Mouse (Mus musculus) midbrain, embryonic 15.5 days (tissue): ENCODE data around the gene Fkbp11. TPM values are rescaled to one million over a fixed set of nuclear protein-coding genes. Genes with fewer than 3 reads are reported as not detected.

Experiments used
- ATAC-seq: fragments of 200-750 bp; cut with Nextera tagmentation; replicated peaks from 2 replicates; pipeline ENCODE4 v1.8.0; 2017; ENCODE audit warnings: moderate TSS enrichment
- H3K27ac ChIP-seq: fragments of 300-500 bp; sonication (generic); 2 replicates; pipeline ENCODE4 v1.5.1; 2015; ENCODE audit warnings: mild to moderate bottlenecking, inconsistent platforms
- H3K27me3 ChIP-seq: fragments of 300-500 bp; sonication (generic); replicated peaks from 2 replicates; pipeline ENCODE4 v1.6.1; 2015; ENCODE audit warnings: inconsistent platforms
- H3K36me3 ChIP-seq: fragments of 300-500 bp; sonication (generic); replicated peaks from 2 replicates; pipeline ENCODE4 v1.6.1; 2015; ENCODE audit warnings: inconsistent platforms
- H3K4me1 ChIP-seq: fragments of 300-500 bp; sonication (generic); 2 replicates; pipeline ENCODE4 v1.6.1; 2015; ENCODE audit warnings: inconsistent platforms
- H3K4me2 ChIP-seq: fragments of 300-500 bp; sonication (generic); 2 replicates; pipeline ENCODE4 v1.6.1; 2015; ENCODE audit warnings: inconsistent platforms, mild to moderate bottlenecking, moderate library complexity
- H3K4me3 ChIP-seq: fragments of 300-500 bp; sonication (generic); 2 replicates; pipeline ENCODE4 v1.5.1; 2015; ENCODE audit warnings: mild to moderate bottlenecking, inconsistent platforms
- H3K9ac ChIP-seq: fragments of 300-500 bp; sonication (generic); 2 replicates; pipeline ENCODE4 v1.6.1; 2015; ENCODE audit warnings: mild to moderate bottlenecking, inconsistent platforms
- H3K9me3 ChIP-seq: fragments of 300-500 bp; sonication (generic); 2 replicates; pipeline ENCODE4 v1.6.1; 2016; ENCODE audit warnings: inconsistent platforms
- WGBS: fragments of 180-500 bp; shearing (Covaris S2); methylation state at CpG from one replicate; pipeline ENCODE4 v1.1.7; 2015; ENCODE audit warnings: mixed read lengths; 5-methylcytosine and 5-hydroxymethylcytosine counted together
- polyA plus RNA-seq: library from polyadenylated mRNA; unstranded; fragments of >200 nt; fragmentation: Nextera tagmentation; extraction: Ambion mirVana; gene quantifications from 2 replicates; pipeline ENCODE4 v1.2.1, GENCODE M21; 2015

Fkbp11 gene
- polyA plus RNA-seq, 1 experiment from 2014 or later = 3.8 TPM

- H3K9me3 ChIP-seq = no peaks in the 10 kb centered on the region
- ATAC-seq = no peak
- 89% methylated on average over 1 of the region's 1 CpGs for WGBS
- no peaks in the 10 kb centered on the region for H3K27me3 ChIP-seq
- no peak overlapping the region for H3K4me3 ChIP-seq
- no peak overlapping the region for H3K27ac ChIP-seq
- H3K9ac ChIP-seq = no peak overlapping the region
- no peaks in the 10 kb centered on the region for H3K4me1 ChIP-seq
- H3K4me2 ChIP-seq = no peak overlapping the region
- no peaks in the 10 kb centered on the region for H3K36me3 ChIP-seq
Measured at GRCm38 (mm10) chr15:98683746-98684145, 44.3 kb downstream of the Fkbp11 start.

GRCm38 (mm10) chr15:98683177-98683576 is 44.8 kb downstream of the Fkbp11 start:
- Histone ChIP-seq H3K4me1 (no peaks in the 10 kb centered on the region), H3K9me3 (no peaks in the 10 kb centered on the region), H3K4me3 (no peak overlapping the region), H3K36me3 (no peaks in the 10 kb centered on the region), H3K4me2 (no peak overlapping the region), H3K27ac (no peak overlapping the region), H3K27me3 (no peaks in the 10 kb centered on the region), H3K9ac (no peak overlapping the region)
- no peak for ATAC-seq
- WGBS = 78% methylated on average over 10 of the region's 10 CpGs

- Histone ChIP-seq H3K36me3 (no peaks in the 10 kb centered on the region), H3K4me3 (no peak overlapping the region), H3K27ac (no peak overlapping the region), H3K9ac (no peak overlapping the region), H3K9me3 (no peaks in the 10 kb centered on the region), H3K4me1 (peaks cover 10% of the 10 kb centered on the region), H3K4me2 (no peak overlapping the region), H3K27me3 (no peaks in the 10 kb centered on the region)
- no peak for ATAC-seq
- 88% methylated on average over 7 of the region's 7 CpGs for WGBS
Measured at GRCm38 (mm10) chr15:98681633-98682032, 46.4 kb downstream of the Fkbp11 start.

- H3K4me1 ChIP-seq = peaks cover 20% of the 10 kb centered on the region
- H3K27me3 ChIP-seq = no peaks in the 10 kb centered on the region
- no peak overlapping the region for H3K9ac ChIP-seq
- ATAC-seq = no peak
- H3K27ac ChIP-seq = no peak overlapping the region
- WGBS = 93% methylated on average over 8 of the region's 8 CpGs
- no peak overlapping the region for H3K4me3 ChIP-seq
- no peak overlapping the region for H3K4me2 ChIP-seq
- H3K36me3 ChIP-seq = no peaks in the 10 kb centered on the region
- no peaks in the 10 kb centered on the region for H3K9me3 ChIP-seq
Measured at GRCm38 (mm10) chr15:98680660-98681059, 47.3 kb downstream of the Fkbp11 start.

GRCm38 (mm10) chr15:98677977-98678376 is 50.0 kb downstream of the Fkbp11 start:
- H3K36me3 ChIP-seq = no peaks in the 10 kb centered on the region
- no peak overlapping the region for H3K9ac ChIP-seq
- H3K27me3 ChIP-seq = no peaks in the 10 kb centered on the region
- no peak for ATAC-seq
- peaks cover 41% of the 10 kb centered on the region for H3K4me1 ChIP-seq
- no peaks in the 10 kb centered on the region for H3K9me3 ChIP-seq
- H3K27ac ChIP-seq = no peak overlapping the region
- H3K4me2 ChIP-seq = peak overlapping the region; percentile 98; the same call in 1 of the 2 replicates
- 57% methylated on average over 7 of the region's 7 CpGs for WGBS
- no peak overlapping the region for H3K4me3 ChIP-seq

- Histone ChIP-seq H3K9me3 (no peaks in the 10 kb centered on the region), H3K4me3 (peak within 1 kb of the TSS; percentile 52), H3K4me2 (peak within 1 kb of the TSS; percentile 98), H3K27me3 (no peaks in the 10 kb centered on the region), H3K9ac (peak within 1 kb of the TSS; percentile 47), H3K27ac (0 out of 2 replicates have a peak within 1 kb of the TSS, but pooled peaks have one; percentile 2), H3K4me1 (peaks cover 41% of the 10 kb centered on the region), H3K36me3 (no peaks in the 10 kb centered on the region)
- 0% methylated on average over 37 of the region's 37 CpGs for WGBS
- peak; percentile 95 for ATAC-seq
Measured at GRCm38 (mm10) chr15:98676940-98677728, 50.9 kb downstream of the Fkbp11 start, which contains the start of gene Rnd1. TSS of gene Rnd1 (minus strand) at chr15:98677461.

GRCm38 (mm10) chr15:98676471-98676870 is 51.5 kb downstream of the Fkbp11 start:
- ATAC-seq = 0 out of 2 replicates have a peak, but pooled peaks have one; percentile 16
- no peak overlapping the region for H3K27ac ChIP-seq

GRCm38 (mm10) chr15:98675634-98676250 is 52.3 kb downstream of the Fkbp11 start:
- H3K27ac ChIP-seq = peak overlapping the region; percentile 71
- ATAC-seq = no peak

More at GRCm38 (mm10) chr15:98676471-98676870, 51.5 kb downstream of the Fkbp11 start:
- Histone ChIP-seq H3K4me3 (peak overlapping the region; percentile 52), H3K27me3 (no peaks in the 10 kb centered on the region), H3K4me2 (peak overlapping the region; percentile 98), H3K36me3 (no peaks in the 10 kb centered on the region), H3K4me1 (peaks cover 41% of the 10 kb centered on the region), H3K9me3 (no peaks in the 10 kb centered on the region), H3K9ac (peak overlapping the region; percentile 47)
- WGBS = 3% methylated on average over 9 of the region's 9 CpGs

GRCm38 (mm10) chr15:98674994-98675545 is 52.9 kb downstream of the Fkbp11 start:
- 15% methylated on average over 11 of the region's 11 CpGs for WGBS
- Histone ChIP-seq H3K9ac (peak overlapping the region; percentile 42), H3K27me3 (no peaks in the 10 kb centered on the region), H3K4me3 (peak overlapping the region; percentile 52), H3K36me3 (no peaks in the 10 kb centered on the region), H3K27ac (peak overlapping the region; percentile 71), H3K4me2 (peak overlapping the region; percentile 98), H3K9me3 (no peaks in the 10 kb centered on the region), H3K4me1 (peaks cover 41% of the 10 kb centered on the region)
- ATAC-seq = peak; percentile 7; the same call in 1 of the 2 replicates

More at GRCm38 (mm10) chr15:98675634-98676250, 52.3 kb downstream of the Fkbp11 start:
- Histone ChIP-seq H3K9me3 (no peaks in the 10 kb centered on the region), H3K9ac (peak overlapping the region; percentile 42), H3K4me2 (peak overlapping the region; percentile 98), H3K4me1 (peaks cover 41% of the 10 kb centered on the region), H3K36me3 (no peaks in the 10 kb centered on the region), H3K27me3 (no peaks in the 10 kb centered on the region), H3K4me3 (peak overlapping the region; percentile 52)
- 4% methylated on average over 14 of the region's 14 CpGs for WGBS

Other genes with a start within 250 kb of the Fkbp11 start
- gene Lalba, start 245.5 kb downstream of the Fkbp11 start, polyA plus RNA-seq = not detected in 2 replicates
- gene Olfr279, start 235.8 kb downstream of the Fkbp11 start, polyA plus RNA-seq = not detected in 2 replicates
- gene Kansl2, start 193.9 kb downstream of the Fkbp11 start, polyA plus RNA-seq = 124 and 128 TPM in 2 replicates
- gene Ccnt1, start 157.3 kb downstream of the Fkbp11 start, polyA plus RNA-seq = 71.7 and 72.6 TPM in 2 replicates
- 0.44 and 0.46 TPM in 2 replicates for gene 4930415O20Rik, start 157.2 kb downstream of the Fkbp11 start, polyA plus RNA-seq
- gene Adcy6, start 118.1 kb downstream of the Fkbp11 start, polyA plus RNA-seq = 14.0 and 15.2 TPM in 2 replicates
- gene Cacnb3, start 97.4 kb downstream of the Fkbp11 start, polyA plus RNA-seq = 199 and 201 TPM in 2 replicates
- gene Ddx23, start 65.3 kb downstream of the Fkbp11 start, polyA plus RNA-seq = 22.0 and 26.4 TPM in 2 replicates
- gene Rnd1, start 50.7 kb downstream of the Fkbp11 start, polyA plus RNA-seq = 13.2 and 13.9 TPM in 2 replicates
- gene Ccdc65, start 20.0 kb downstream of the Fkbp11 start, polyA plus RNA-seq = 6.8 and 8.5 TPM in 2 replicates
- 103 and 106 TPM in 2 replicates for gene Arf3, start 35.0 kb upstream of the Fkbp11 start, polyA plus RNA-seq
- gene Wnt10b, start 50.0 kb upstream of the Fkbp11 start, polyA plus RNA-seq = 0.17 TPM in 1 of 2 replicates, not detected in the other
- 2.0 and 2.9 TPM in 2 replicates for gene Wnt1, start 61.7 kb upstream of the Fkbp11 start, polyA plus RNA-seq
- 0.52 and 0.81 TPM in 2 replicates for gene Ddn, start 81.3 kb upstream of the Fkbp11 start, polyA plus RNA-seq
- 72.7 and 84.7 TPM in 2 replicates for gene Prkag1, start 103.3 kb upstream of the Fkbp11 start, polyA plus RNA-seq
- 11.9 and 13.5 TPM in 2 replicates for gene Kmt2d, start 143.0 kb upstream of the Fkbp11 start, polyA plus RNA-seq
- gene Rhebl1, start 166.3 kb upstream of the Fkbp11 start, polyA plus RNA-seq = 35.5 and 35.9 TPM in 2 replicates
- 0.35 and 0.73 TPM in 2 replicates for gene Dhh, start 170.3 kb upstream of the Fkbp11 start, polyA plus RNA-seq
- 35.5 and 38.3 TPM in 2 replicates for gene Lmbr1l, start 190.0 kb upstream of the Fkbp11 start, polyA plus RNA-seq
- 1,136 and 1,188 TPM in 2 replicates for gene Tuba1b, start 206.4 kb upstream of the Fkbp11 start, polyA plus RNA-seq
- gene Gm49450, start 225.4 kb upstream of the Fkbp11 start, polyA plus RNA-seq = not detected in 2 replicates
- 17,671 and 17,732 TPM in 2 replicates for gene Tuba1a, start 225.5 kb upstream of the Fkbp11 start, polyA plus RNA-seq